Mouse (Mus musculus) liver, embryonic 14.5 days (tissue): Measurements from ENCODE around the gene Nek10.

ENCODE experiments used
- CTCF ChIP-seq: IDR thresholded peaks from 2 replicates; pipeline ENCODE4 v1.5.1; 2016; ENCODE audit warnings: antibody characterized with exemption, low read depth, control low read depth
- EP300 ChIP-seq: IDR thresholded peaks from 2 replicates; pipeline ENCODE4 v1.6.1; 2016; ENCODE audit warnings: antibody characterized with exemption, low read depth

GRCm38 (mm10) chr14:14896399-14897136 is 93.4 kb downstream of the Nek10 start:
- no peak for TF ChIP-seq CTCF
- TF ChIP-seq EP300 = no peak
